Mouse (Mus musculus) small intestine, adult 2 months (tissue): ENCODE results near the gene Gfy. TPM values are rescaled to one million over a fixed set of nuclear protein-coding genes. Genes with fewer than 3 reads are reported as not detected.

ENCODE experiments used
- H3K27ac ChIP-seq: fragments of 200-500 bp; 2 replicates; pipeline ENCODE4 v1.5.1; 2012; ENCODE audit warnings: low read depth, low read length, control low read depth, inconsistent platforms; ENCODE audit not compliant: insufficient read depth
- H3K27me3 ChIP-seq: fragments of 200-500 bp; 2 replicates; pipeline ENCODE4 v1.6.1; 2012; ENCODE audit warnings: mild to moderate bottlenecking, moderate library complexity, low read length, inconsistent platforms; ENCODE audit not compliant: control insufficient read depth, insufficient read depth
- H3K36me3 ChIP-seq: fragments of 200-500 bp; 2 replicates; pipeline ENCODE4 v1.6.1; 2012; ENCODE audit warnings: mild to moderate bottlenecking, low read length, control low read depth, inconsistent platforms; ENCODE audit not compliant: control insufficient read depth, insufficient read depth
- H3K4me1 ChIP-seq: fragments of 200-500 bp; 2 replicates; pipeline ENCODE4 v1.6.1; 2012; ENCODE audit warnings: low read length, inconsistent platforms, mixed read lengths; ENCODE audit not compliant: control insufficient read depth, insufficient read depth, insufficient read length
- H3K4me3 ChIP-seq: fragments of 200-500 bp; 2 replicates; pipeline ENCODE4 v1.5.1; 2012; ENCODE audit warnings: low read depth, mild to moderate bottlenecking, control low read depth, inconsistent platforms, low read length, moderate library complexity
- CTCF ChIP-seq: fragments of 200-500 bp; IDR thresholded peaks from 2 replicates; pipeline ENCODE4 v1.5.1; 2012; ENCODE audit warnings: low read depth, mild to moderate bottlenecking, control low read depth, inconsistent platforms, low read length, moderate library complexity, mixed read lengths; ENCODE audit not compliant: insufficient replicate concordance, insufficient read length; ENCODE audit errors: extremely low read depth
- POLR2A ChIP-seq: fragments of 200-500 bp; IDR thresholded peaks from 2 replicates; pipeline ENCODE4 v1.6.1; 2012; ENCODE audit warnings: low read depth, mild to moderate bottlenecking, control low read depth, inconsistent platforms, low read length, moderate library complexity
- WGBS: fragments of 180-500 bp; shearing (Covaris S2); methylation state at CpG from one replicate; pipeline ENCODE4 v1.1.7; 2018; 5-methylcytosine and 5-hydroxymethylcytosine counted together
- polyA plus RNA-seq: library from polyadenylated mRNA; depleted of rRNA; stranded (reverse); fragments of >200 nt; gene quantifications from 2 replicates; pipeline ENCODE4 v1.2.3, GENCODE M21; 2012

Gene Gfy
- polyA plus RNA-seq, 1 experiment = not detected

GRCm38 (mm10) chr7:45145460-45145859, 33.9 kb downstream of the Gfy start:
- Histone ChIP-seq H3K27ac (no peak overlapping the region), H3K4me3 (no peak overlapping the region), H3K27me3 (no peaks in the 10 kb centered on the region), H3K36me3 (peaks cover 61% of the 10 kb centered on the region), H3K4me1 (no peaks in the 10 kb centered on the region)
- 97% methylated on average over 8 of the region's 8 CpGs for WGBS
- TF ChIP-seq CTCF (no peak), POLR2A (no peak)

GRCm38 (mm10) chr7:45144368-45145174, 34.8 kb downstream of the Gfy start:
- Histone ChIP-seq H3K36me3 (peaks cover 61% of the 10 kb centered on the region), H3K27ac (no peak overlapping the region), H3K27me3 (no peaks in the 10 kb centered on the region), H3K4me3 (no peak overlapping the region), H3K4me1 (no peaks in the 10 kb centered on the region)
- TF ChIP-seq POLR2A = no peak
- TF ChIP-seq CTCF = no peak
- 88% methylated on average over 13 of the region's 13 CpGs for WGBS

GRCm38 (mm10) chr7:45141914-45142313, 37.5 kb downstream of the Gfy start:
- Histone ChIP-seq H3K36me3 (peaks cover 49% of the 10 kb centered on the region), H3K27me3 (no peaks in the 10 kb centered on the region), H3K4me1 (no peaks in the 10 kb centered on the region), H3K27ac (no peak overlapping the region), H3K4me3 (no peak overlapping the region)
- WGBS = 90% methylated on average over 5 of the region's 5 CpGs
- no peak for TF ChIP-seq CTCF
- TF ChIP-seq POLR2A = no peak

- TF ChIP-seq CTCF (no peak), POLR2A (no peak)
- H3K36me3 ChIP-seq = peaks cover 43% of the 10 kb centered on the region
- 87% methylated on average over 3 of the region's 3 CpGs for WGBS
- no peaks in the 10 kb centered on the region for H3K27me3 ChIP-seq
- no peak overlapping the region for H3K4me3 ChIP-seq
- H3K4me1 ChIP-seq = no peaks in the 10 kb centered on the region
- no peak overlapping the region for H3K27ac ChIP-seq
These were observed 38.0 kb downstream of the Gfy start for GRCm38 (mm10) chr7:45141319-45141718.

- TF ChIP-seq CTCF = no peak
- no peak for TF ChIP-seq POLR2A
- Histone ChIP-seq H3K4me3 (no peak overlapping the region), H3K4me1 (0 out of 2 replicates have a peak, but pooled peaks cover 4% of the 10 kb centered on the region), H3K36me3 (peaks cover 31% of the 10 kb centered on the region), H3K27me3 (no peaks in the 10 kb centered on the region), H3K27ac (no peak overlapping the region)
- WGBS = 69% methylated on average over 8 of the region's 8 CpGs
These were observed 39.3 kb downstream of the Gfy start for GRCm38 (mm10) chr7:45139904-45140723.

- no peak for TF ChIP-seq CTCF
- no peak for TF ChIP-seq POLR2A
These were observed 41.0 kb downstream of the Gfy start for GRCm38 (mm10) chr7:45138403-45138802.

More at GRCm38 (mm10) chr7:45138403-45138802, 41.0 kb downstream of the Gfy start:
- Histone ChIP-seq H3K4me3 (no peak overlapping the region), H3K27me3 (no peaks in the 10 kb centered on the region), H3K36me3 (peaks cover 16% of the 10 kb centered on the region), H3K4me1 (0 out of 2 replicates have a peak, but pooled peaks cover 4% of the 10 kb centered on the region), H3K27ac (no peak overlapping the region)
- 93% methylated on average over 1 of the region's 1 CpGs for WGBS
